ENCODE assay signal across 8 mouse cellular contexts in genomic region chr8:95916106-95916505, GRCm38 (mm10). TPM values are rescaled to one million over a fixed set of nuclear protein-coding genes. Genes with fewer than 3 reads are reported as not detected.
DNase-seq lines count a peak whose midpoint lies in the region; ATAC-seq lines count a peak whose summit lies in the region.

No protein-coding gene starts in this region.

- no peak overlapping the region for H3K27ac ChIP-seq in embryonic facial prominence, embryonic 14.5 days (replicated peaks; ENCODE audit: low read depth, low read length)
- H3K27ac ChIP-seq in hindbrain, embryonic 16.5 days (ENCODE audit: low read depth, low read length): no peak overlapping the region
- H3K27ac ChIP-seq in liver, embryonic 11.5 days (ENCODE audit: low read depth, low read length): no peak overlapping the region

- H3K9ac ChIP-seq in embryonic facial prominence, embryonic 14.5 days (ENCODE audit: low read depth, low read length): peak overlapping the region; percentile 34; the same call in 1 of the 2 replicates
- peak overlapping the region; percentile 11 for H3K9ac ChIP-seq in hindbrain, embryonic 16.5 days (ENCODE audit: low read depth, low read length)
- H3K9ac ChIP-seq in liver, embryonic 11.5 days (ENCODE audit: low read depth, low read length): no peak overlapping the region

- intact Hi-C loops in left cerebral cortex, postnatal 4 days (cut with DNase I): loop anchor here (10.0 kb wide), 1 partner anchor 141 kb away; no protein-coding TSS in a partner anchor

- peak overlapping the region; percentile 59 for H3K4me2 ChIP-seq in embryonic facial prominence, embryonic 14.5 days (ENCODE audit: low read depth, low read length)
- peak overlapping the region; percentile 53 for H3K4me2 ChIP-seq in hindbrain, embryonic 16.5 days (ENCODE audit: low read length)
- peak overlapping the region; percentile 66 for H3K4me2 ChIP-seq in liver, embryonic 11.5 days

- H3K36me3 ChIP-seq in embryonic facial prominence, embryonic 14.5 days (ENCODE audit: control insufficient read depth, insufficient read depth, low read length): no peaks in the 10 kb centered on the region
- H3K36me3 ChIP-seq in hindbrain, embryonic 16.5 days (ENCODE audit: control insufficient read depth, insufficient read depth, low read length): no peaks in the 10 kb centered on the region
- no peaks in the 10 kb centered on the region for H3K36me3 ChIP-seq in liver, embryonic 11.5 days (ENCODE audit: control insufficient read depth, insufficient read depth, low read length)

- H3K4me1 ChIP-seq in embryonic facial prominence, embryonic 14.5 days (ENCODE audit: control insufficient read depth, insufficient read depth, low read length): 0 out of 2 replicates have a peak, but pooled peaks cover 3% of the 10 kb centered on the region
- no peaks in the 10 kb centered on the region for H3K4me1 ChIP-seq in hindbrain, embryonic 16.5 days (ENCODE audit: control insufficient read depth, insufficient read depth, low read depth, low read length)
- peaks cover 4% of the 10 kb centered on the region; the same call in 1 of the 2 replicates for H3K4me1 ChIP-seq in liver, embryonic 11.5 days (replicated peaks; ENCODE audit: control insufficient read depth, insufficient read depth, low read length)

- H3K27me3 ChIP-seq in embryonic facial prominence, embryonic 14.5 days (replicated peaks; ENCODE audit: control insufficient read depth, insufficient read depth, low read length): peaks cover 3% of the 10 kb centered on the region; the same call in 1 of the 2 replicates
- no peaks in the 10 kb centered on the region for H3K27me3 ChIP-seq in hindbrain, embryonic 16.5 days (replicated peaks; ENCODE audit: control insufficient read depth, insufficient read depth, low read length)
- no peaks in the 10 kb centered on the region for H3K27me3 ChIP-seq in liver, embryonic 11.5 days (replicated peaks; ENCODE audit: control insufficient read depth, insufficient read depth, low read length)

- H3K9me3 ChIP-seq in embryonic facial prominence, embryonic 14.5 days (ENCODE audit: control insufficient read depth, low read length): no peaks in the 10 kb centered on the region
- no peaks in the 10 kb centered on the region for H3K9me3 ChIP-seq in hindbrain, embryonic 16.5 days (ENCODE audit: control insufficient read depth, low read length)
- no peaks in the 10 kb centered on the region for H3K9me3 ChIP-seq in liver, embryonic 11.5 days (ENCODE audit: control insufficient read depth, low read length)

- DNase-seq in left cerebral cortex, postnatal 4 days: peak; percentile 52
- DNase-seq in left cerebral cortex, adult 11 months (ENCODE audit: low spot score): no peak
- peak; percentile 10 for DNase-seq in adrenal gland, postnatal 25 days
- DNase-seq in embryonic facial prominence, embryonic 14.5 days (ENCODE audit: low spot score): peak; percentile 52
- peak; percentile 39 for DNase-seq in liver, embryonic 11.5 days (ENCODE audit: low spot score)
- DNase-seq in retina, embryonic 14.5 days (ENCODE audit: low spot score): peak; percentile 62
- no peak for DNase-seq in yolk sac, embryonic 10.5 days (ENCODE audit: low spot score)

- ATAC-seq in embryonic facial prominence, embryonic 14.5 days (ENCODE audit: low read depth): peak; percentile 70
- ATAC-seq in hindbrain, embryonic 16.5 days: peak; percentile 81
- peak; percentile 54 for ATAC-seq in liver, embryonic 11.5 days (replicated peaks; ENCODE audit: low FRiP score)

- WGBS in embryonic facial prominence, embryonic 14.5 days: 2% methylated on average over 7 of the region's 9 CpGs
- WGBS in hindbrain, embryonic 16.5 days: 7% methylated on average over 9 of the region's 9 CpGs
- 10% methylated on average over 9 of the region's 9 CpGs for WGBS in liver, embryonic 11.5 days

- peak overlapping the region; percentile 29 for H3K4me3 ChIP-seq in embryonic facial prominence, embryonic 14.5 days (ENCODE audit: low read depth, low read length)
- peak overlapping the region; percentile 34 for H3K4me3 ChIP-seq in hindbrain, embryonic 16.5 days (ENCODE audit: low read length)
- H3K4me3 ChIP-seq in liver, embryonic 11.5 days (ENCODE audit: low read depth, low read length): peak overlapping the region; percentile 28

RNA-seq across cellular contexts. Expression of gene Got2, which starts 27.8 kb away (rescaled TPM):
- 100 to 1,000 TPM; 147 to 156 TPM for total RNA-seq in left cerebral cortex, postnatal 4 days (2021)
- total RNA-seq in adrenal gland, postnatal 25 days (2021): 121 and 127 TPM in 2 replicates
- 61.9 and 71.2 TPM in 2 replicates for polyA plus RNA-seq in embryonic facial prominence, embryonic 14.5 days (2014; fragmentation: Nextera tagmentation; extraction: Ambion mirVana)
- polyA plus RNA-seq in hindbrain, embryonic 16.5 days (2015; fragmentation: Nextera tagmentation; extraction: Ambion mirVana): 243 and 252 TPM in 2 replicates
- polyA plus RNA-seq in liver, embryonic 11.5 days (2014; fragmentation: Nextera tagmentation; extraction: Ambion mirVana): 153 and 158 TPM in 2 replicates

Comparison
In these comparisons a context has a peak if more than half of its experiments do, and no peak if none do; other contexts are left out.
1. DNase-seq: peak in left cerebral cortex, postnatal 4 days (single experiment), adrenal gland, postnatal 25 days (single experiment), embryonic facial prominence, embryonic 14.5 days (single experiment), liver, embryonic 11.5 days (single experiment) and retina, embryonic 14.5 days (single experiment); none in left cerebral cortex, adult 11 months (single experiment) and yolk sac, embryonic 10.5 days (single experiment).
2. Peak in every context shown above with its lines, with median percentiles within 50 percentile points of each other: ATAC-seq, H3K4me2 ChIP-seq and H3K4me3 ChIP-seq.